Mouse (Mus musculus) naive thymus-derived CD4-positive, alpha-beta T cell, adult 2 months (primary cell): ENCODE results near the gene Tmem131.
A peak's percentile ranks its signal among the peaks of the same experiment; 100 is the strongest.
"Not testable (repeated sequence)": the region's sequence is repeated elsewhere in the genome, so short reads cannot be mapped to it uniquely, and the experiment has no call there.

ENCODE experiments used
- DNase-seq: peaks from one replicate; pipeline ENCODE4 v3.0.0-alpha.2; 2011; ENCODE audit warnings: low read depth

The Tmem131 gene

GRCm38 (mm10) chr1:36830913-36831866 lies 112.3 kb downstream of the Tmem131 start:
- no peak for DNase-seq

GRCm38 (mm10) chr1:36824356-36824755 lies 119.1 kb downstream of the Tmem131 start:
- DNase-seq = no peak

GRCm38 (mm10) chr1:36821918-36822317 lies 121.5 kb downstream of the Tmem131 start:
- DNase-seq = not testable (repeated sequence)

GRCm38 (mm10) chr1:36815166-36815565 lies 128.3 kb downstream of the Tmem131 start:
- no peak for DNase-seq

GRCm38 (mm10) chr1:36814271-36814903 lies 129.1 kb downstream of the Tmem131 start:
- no peak for DNase-seq

- no peak for DNase-seq
Measured at GRCm38 (mm10) chr1:36813415-36813814, 130.1 kb downstream of the Tmem131 start.

GRCm38 (mm10) chr1:36811806-36812205 lies 131.7 kb downstream of the Tmem131 start:
- DNase-seq = no peak

GRCm38 (mm10) chr1:36807782-36808565 lies 135.5 kb downstream of the Tmem131 start:
- no peak for DNase-seq

GRCm38 (mm10) chr1:36807086-36807485 lies 136.4 kb downstream of the Tmem131 start:
- DNase-seq = no peak

GRCm38 (mm10) chr1:36806181-36806905 lies 137.1 kb downstream of the Tmem131 start:
- DNase-seq = no peak

GRCm38 (mm10) chr1:36804833-36805232 lies 138.6 kb downstream of the Tmem131 start:
- no peak for DNase-seq

- no peak for DNase-seq
Measured at GRCm38 (mm10) chr1:36804259-36804658, 139.2 kb downstream of the Tmem131 start.

GRCm38 (mm10) chr1:36800379-36801011 lies 143.0 kb downstream of the Tmem131 start:
- no peak for DNase-seq

GRCm38 (mm10) chr1:36797481-36797880 lies 146.0 kb downstream of the Tmem131 start:
- peak; percentile 86 for DNase-seq

- DNase-seq = no peak
Measured at GRCm38 (mm10) chr1:36796711-36797110, 146.8 kb downstream of the Tmem131 start.

- DNase-seq = no peak
Measured at GRCm38 (mm10) chr1:36789416-36789815, 154.1 kb downstream of the Tmem131 start.

GRCm38 (mm10) chr1:36786377-36786776 lies 157.1 kb downstream of the Tmem131 start:
- DNase-seq = peak; percentile 56

GRCm38 (mm10) chr1:36785238-36785641 lies 158.2 kb downstream of the Tmem131 start:
- peak; percentile 37 for DNase-seq

- DNase-seq = peak; percentile 84
Measured at GRCm38 (mm10) chr1:36784365-36785134, 158.9 kb downstream of the Tmem131 start.

- DNase-seq = no peak
Measured at GRCm38 (mm10) chr1:36782476-36782875, 161.0 kb downstream of the Tmem131 start.
